Mouse (Mus musculus): ENCODE data around the gene Lmo7. TPM values are rescaled to one million over a fixed set of nuclear protein-coding genes. Genes with fewer than 3 reads are reported as not detected.

The Lmo7 gene
- polyA plus RNA-seq, 1 experiment from 2014 or later, result 11.6 TPM

DNA sequence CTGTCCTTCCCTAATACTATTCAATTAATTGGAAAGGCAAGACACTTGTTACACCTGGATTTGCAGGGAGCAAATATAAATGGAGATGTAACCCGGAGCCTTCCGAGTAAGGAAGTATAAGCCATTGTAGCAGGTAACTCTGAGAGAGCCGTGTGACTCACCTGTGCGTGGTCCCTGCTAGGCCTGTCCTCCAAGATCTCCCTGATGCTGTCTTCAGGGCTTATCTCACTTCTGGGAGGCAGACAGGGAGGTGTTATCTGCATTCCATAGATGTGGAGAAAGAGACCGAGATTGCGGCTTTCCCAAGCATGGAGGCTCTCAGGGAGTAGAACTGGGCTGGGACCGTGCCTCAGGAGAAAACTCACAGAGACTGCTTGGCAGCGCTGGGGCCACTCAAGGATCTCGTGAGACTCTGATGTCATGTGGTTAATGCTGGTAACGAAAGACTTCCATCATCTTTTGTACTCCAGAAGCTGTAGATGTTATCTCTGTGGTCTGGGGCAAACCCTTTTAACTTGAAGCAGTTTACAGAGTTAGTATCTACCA lies 162.2 kb downstream of the Lmo7 start:
- 72% methylated on average over 10 of the region's 10 CpGs for WGBS
- H3K4me2 ChIP-seq (replicated peaks; ENCODE audit: low read depth, low read length), result no peak overlapping the region
- H3K4me1 ChIP-seq (ENCODE audit: control insufficient read depth, insufficient read depth, low read length), result no peaks in the 10 kb centered on the region
- no peaks in the 10 kb centered on the region for H3K36me3 ChIP-seq (ENCODE audit: control insufficient read depth, insufficient read depth, low read length)
- no peak for ATAC-seq (ENCODE audit: low FRiP score, low TSS enrichment)
- H3K4me3 ChIP-seq (ENCODE audit: low read length), result no peak overlapping the region
- no peak overlapping the region for H3K9ac ChIP-seq (ENCODE audit: low read depth, low read length)
- no peak overlapping the region for H3K27ac ChIP-seq (ENCODE audit: low read depth, low read length)
- H3K27me3 ChIP-seq (ENCODE audit: control insufficient read depth, insufficient read depth, low read length), result no peaks in the 10 kb centered on the region
- H3K9me3 ChIP-seq (ENCODE audit: control insufficient read depth, low read length), result no peaks in the 10 kb centered on the region

DNA sequence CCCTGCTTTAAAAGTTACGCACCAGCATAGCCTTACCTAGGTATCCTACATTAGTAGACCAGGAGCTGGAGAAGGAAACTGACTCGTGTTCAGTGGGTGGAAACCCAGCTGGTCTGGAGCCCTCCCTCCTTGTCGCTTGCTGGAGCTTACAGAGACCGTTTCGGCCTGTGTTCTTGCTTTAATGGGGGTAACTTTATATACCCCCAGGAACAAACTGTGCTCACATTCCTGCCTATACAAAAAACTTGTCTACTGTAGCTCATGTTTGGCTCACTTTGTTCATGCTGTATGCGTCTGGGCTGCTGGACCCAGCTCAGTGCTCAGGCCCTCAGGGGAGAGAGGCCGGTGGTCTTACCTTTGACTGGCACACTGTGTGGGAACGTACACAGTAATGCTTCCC lies 162.7 kb downstream of the Lmo7 start:
- H3K4me3 ChIP-seq (ENCODE audit: low read length), result no peak overlapping the region
- H3K4me2 ChIP-seq (replicated peaks; ENCODE audit: low read depth, low read length), result no peak overlapping the region
- no peaks in the 10 kb centered on the region for H3K9me3 ChIP-seq (ENCODE audit: control insufficient read depth, low read length)
- no peaks in the 10 kb centered on the region for H3K27me3 ChIP-seq (ENCODE audit: control insufficient read depth, insufficient read depth, low read length)
- no peak overlapping the region for H3K27ac ChIP-seq (ENCODE audit: low read depth, low read length)
- peak; percentile 57; the same call in 1 of the 2 replicates for ATAC-seq (ENCODE audit: low FRiP score, low TSS enrichment)
- no peaks in the 10 kb centered on the region for H3K4me1 ChIP-seq (ENCODE audit: control insufficient read depth, insufficient read depth, low read length)
- H3K36me3 ChIP-seq (ENCODE audit: control insufficient read depth, insufficient read depth, low read length), result no peaks in the 10 kb centered on the region
- WGBS, result 60% methylated on average over 8 of the region's 8 CpGs
- no peak overlapping the region for H3K9ac ChIP-seq (ENCODE audit: low read depth, low read length)

DNA sequence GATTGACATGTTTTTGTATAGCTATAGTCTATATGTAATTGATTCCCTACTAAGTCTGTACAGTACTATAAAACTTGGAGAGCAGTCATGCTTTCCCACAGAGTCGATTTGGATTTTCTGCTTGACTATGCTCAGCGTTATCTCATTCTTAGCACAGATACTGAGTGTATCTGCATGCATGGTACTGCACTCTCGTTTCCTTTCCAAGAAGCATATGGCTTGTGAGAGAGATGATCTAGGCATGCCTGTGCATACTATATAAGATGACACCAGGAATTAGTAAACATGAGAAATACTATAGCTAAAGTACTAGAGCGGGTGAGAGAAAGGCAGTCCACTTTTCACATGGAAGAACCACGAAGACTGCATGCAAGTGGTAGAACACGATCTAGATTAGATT lies 163.5 kb downstream of the Lmo7 start:
- no peak for ATAC-seq (ENCODE audit: low FRiP score, low TSS enrichment)
- no peak overlapping the region for H3K4me3 ChIP-seq (ENCODE audit: low read length)
- H3K9ac ChIP-seq (ENCODE audit: low read depth, low read length), result no peak overlapping the region
- no peak overlapping the region for H3K27ac ChIP-seq (ENCODE audit: low read depth, low read length)
- H3K4me2 ChIP-seq (replicated peaks; ENCODE audit: low read depth, low read length), result no peak overlapping the region
- H3K36me3 ChIP-seq (ENCODE audit: control insufficient read depth, insufficient read depth, low read length), result no peaks in the 10 kb centered on the region
- no peaks in the 10 kb centered on the region for H3K27me3 ChIP-seq (ENCODE audit: control insufficient read depth, insufficient read depth, low read length)
- H3K4me1 ChIP-seq (ENCODE audit: control insufficient read depth, insufficient read depth, low read length), result 0 out of 2 replicates have a peak, but pooled peaks cover 1% of the 10 kb centered on the region
- WGBS, result 87% methylated on average over 6 of the region's 6 CpGs
- H3K9me3 ChIP-seq (ENCODE audit: control insufficient read depth, low read length), result no peaks in the 10 kb centered on the region

DNA sequence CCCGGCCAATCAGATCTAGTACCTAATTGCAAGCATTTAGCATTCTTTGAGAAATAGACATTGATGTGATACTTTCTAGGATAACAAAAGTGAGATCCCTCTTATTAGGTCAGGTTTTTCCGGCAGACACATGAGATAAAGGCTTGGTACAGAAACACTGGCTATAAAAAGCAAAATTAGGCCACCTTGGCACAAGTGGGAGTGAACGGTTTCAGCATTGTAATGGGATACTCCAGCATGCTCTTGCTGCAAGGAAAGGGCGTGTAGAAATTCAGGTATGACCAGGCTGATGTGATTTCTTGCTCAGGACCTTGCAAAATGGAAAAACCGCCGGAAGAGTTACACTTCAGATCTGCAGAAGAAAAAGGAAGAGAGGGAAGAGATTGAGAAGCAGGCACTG lies 168.5 kb downstream of the Lmo7 start:
- Histone ChIP-seq H3K27ac (ENCODE audit: low read depth, low read length) (no peak overlapping the region), H3K9me3 (ENCODE audit: control insufficient read depth, low read length) (no peaks in the 10 kb centered on the region), H3K4me2 (replicated peaks; ENCODE audit: low read depth, low read length) (no peak overlapping the region), H3K27me3 (ENCODE audit: control insufficient read depth, insufficient read depth, low read length) (no peaks in the 10 kb centered on the region), H3K4me1 (ENCODE audit: control insufficient read depth, insufficient read depth, low read length) (0 out of 2 replicates have a peak, but pooled peaks cover 4% of the 10 kb centered on the region), H3K9ac (ENCODE audit: low read depth, low read length) (no peak overlapping the region), H3K36me3 (ENCODE audit: control insufficient read depth, insufficient read depth, low read length) (no peaks in the 10 kb centered on the region), H3K4me3 (ENCODE audit: low read length) (no peak overlapping the region)
- 54% methylated on average over 6 of the region's 6 CpGs for WGBS
- no peak for ATAC-seq (ENCODE audit: low FRiP score, low TSS enrichment)

DNA sequence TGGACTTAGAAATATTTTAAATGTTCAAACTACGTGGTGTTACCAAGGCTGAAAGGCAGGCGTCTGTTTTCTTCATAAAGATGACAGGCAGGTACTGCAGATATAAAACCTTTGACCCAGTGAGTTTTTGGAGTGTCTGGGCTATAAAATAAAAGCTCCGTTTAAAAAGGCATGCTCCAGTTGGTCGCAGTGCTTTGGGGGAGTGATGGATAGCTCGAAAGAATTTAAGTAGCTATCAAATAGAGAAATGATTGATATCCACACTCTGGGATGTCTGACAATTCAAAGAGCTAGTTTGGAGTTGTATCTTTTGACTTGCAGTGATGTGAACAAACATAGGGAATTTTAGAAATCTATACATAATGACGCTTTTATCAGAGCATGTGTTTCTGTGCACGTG lies 171.7 kb downstream of the Lmo7 start:
- Histone ChIP-seq H3K9me3 (ENCODE audit: control insufficient read depth, low read length) (no peaks in the 10 kb centered on the region), H3K4me2 (replicated peaks; ENCODE audit: low read depth, low read length) (no peak overlapping the region), H3K27ac (ENCODE audit: low read depth, low read length) (no peak overlapping the region), H3K4me1 (ENCODE audit: control insufficient read depth, insufficient read depth, low read length) (0 out of 2 replicates have a peak, but pooled peaks cover 4% of the 10 kb centered on the region), H3K27me3 (ENCODE audit: control insufficient read depth, insufficient read depth, low read length) (no peaks in the 10 kb centered on the region), H3K4me3 (ENCODE audit: low read length) (no peak overlapping the region), H3K36me3 (ENCODE audit: control insufficient read depth, insufficient read depth, low read length) (no peaks in the 10 kb centered on the region), H3K9ac (ENCODE audit: low read depth, low read length) (no peak overlapping the region)
- peak; percentile 43; the same call in 1 of the 2 replicates for ATAC-seq (ENCODE audit: low FRiP score, low TSS enrichment)
- 31% methylated on average over 7 of the region's 7 CpGs for WGBS

DNA sequence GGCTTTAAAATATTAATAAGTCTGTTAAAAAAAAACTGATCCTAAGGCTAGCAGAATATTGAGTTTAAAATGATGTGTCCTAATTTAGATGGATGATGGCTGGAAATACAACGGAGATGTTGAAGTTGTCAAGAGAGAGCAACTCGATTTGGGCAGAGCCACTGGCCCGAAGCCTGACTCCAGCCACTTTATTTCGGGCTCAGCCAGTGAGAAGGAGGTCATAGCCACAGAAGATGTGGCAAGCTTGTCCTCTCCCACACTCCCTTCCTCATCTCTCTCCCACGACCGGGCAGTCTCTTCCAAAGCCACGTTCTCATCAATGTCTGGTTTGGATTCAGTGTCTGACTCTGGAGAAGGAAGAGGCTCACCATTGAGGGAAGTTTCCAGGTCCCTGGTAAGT lies 172.2 kb downstream of the Lmo7 start:
- Histone ChIP-seq H3K9ac (ENCODE audit: low read depth, low read length) (no peak overlapping the region), H3K36me3 (ENCODE audit: control insufficient read depth, insufficient read depth, low read length) (no peaks in the 10 kb centered on the region), H3K9me3 (ENCODE audit: control insufficient read depth, low read length) (no peaks in the 10 kb centered on the region), H3K4me3 (ENCODE audit: low read length) (no peak overlapping the region), H3K27ac (ENCODE audit: low read depth, low read length) (no peak overlapping the region), H3K27me3 (ENCODE audit: control insufficient read depth, insufficient read depth, low read length) (no peaks in the 10 kb centered on the region), H3K4me2 (replicated peaks; ENCODE audit: low read depth, low read length) (no peak overlapping the region), H3K4me1 (ENCODE audit: control insufficient read depth, insufficient read depth, low read length) (0 out of 2 replicates have a peak, but pooled peaks cover 4% of the 10 kb centered on the region)
- no peak for ATAC-seq (ENCODE audit: low FRiP score, low TSS enrichment)
- WGBS, result 44% methylated on average over 7 of the region's 7 CpGs

DNA sequence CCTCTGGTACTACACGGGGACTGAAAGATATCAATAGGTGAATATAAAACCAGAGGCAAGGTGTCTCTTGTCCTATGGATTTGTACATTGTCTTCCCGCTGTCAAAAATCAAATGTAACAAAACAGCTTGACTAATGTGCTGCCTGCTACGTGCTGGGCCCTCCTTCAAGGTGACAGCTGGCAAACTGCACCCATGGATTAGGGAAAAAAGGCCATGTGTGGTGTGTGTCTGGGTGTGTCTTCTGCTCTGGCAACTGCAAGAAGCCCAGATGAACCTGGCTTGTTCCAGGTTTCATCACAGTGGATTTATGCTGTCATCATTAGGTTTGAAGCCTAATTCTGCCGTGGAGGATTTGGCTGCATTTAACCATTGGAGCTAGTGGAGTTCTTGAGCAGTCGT lies 174.0 kb downstream of the Lmo7 start:
- 86% methylated on average over 5 of the region's 5 CpGs for WGBS
- H3K4me2 ChIP-seq (replicated peaks; ENCODE audit: low read depth, low read length), result no peak overlapping the region
- no peaks in the 10 kb centered on the region for H3K9me3 ChIP-seq (ENCODE audit: control insufficient read depth, low read length)
- no peak for ATAC-seq (ENCODE audit: low FRiP score, low TSS enrichment)
- H3K4me1 ChIP-seq (ENCODE audit: control insufficient read depth, insufficient read depth, low read length), result no peaks in the 10 kb centered on the region
- no peak overlapping the region for H3K9ac ChIP-seq (ENCODE audit: low read depth, low read length)
- H3K36me3 ChIP-seq (ENCODE audit: control insufficient read depth, insufficient read depth, low read length), result no peaks in the 10 kb centered on the region
- no peak overlapping the region for H3K27ac ChIP-seq (ENCODE audit: low read depth, low read length)
- H3K4me3 ChIP-seq (ENCODE audit: low read length), result no peak overlapping the region
- no peaks in the 10 kb centered on the region for H3K27me3 ChIP-seq (ENCODE audit: control insufficient read depth, insufficient read depth, low read length)

DNA sequence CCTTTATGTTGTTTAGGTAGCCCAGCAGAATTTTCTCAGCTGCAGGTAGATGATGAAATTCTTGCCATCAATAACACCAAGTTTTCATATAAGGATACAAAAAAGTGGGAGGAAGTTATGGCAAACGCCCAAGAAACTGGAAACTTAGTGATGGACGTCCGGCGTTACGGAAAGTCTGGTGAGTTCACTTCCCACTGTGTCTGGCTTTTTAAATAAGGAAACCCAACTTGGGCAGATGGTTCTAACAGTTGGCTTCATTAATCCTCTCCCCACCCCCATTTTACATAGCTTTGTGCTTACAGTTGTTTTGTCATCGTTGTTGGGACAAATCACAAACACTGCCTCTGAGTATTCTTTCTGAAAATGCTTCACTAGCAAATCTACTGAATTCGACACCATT lies 182.2 kb downstream of the Lmo7 start:
- H3K27ac ChIP-seq (ENCODE audit: low read depth, low read length), result no peak overlapping the region
- no peak overlapping the region for H3K4me3 ChIP-seq (ENCODE audit: low read length)
- H3K36me3 ChIP-seq (ENCODE audit: control insufficient read depth, insufficient read depth, low read length), result no peaks in the 10 kb centered on the region
- no peaks in the 10 kb centered on the region for H3K4me1 ChIP-seq (ENCODE audit: control insufficient read depth, insufficient read depth, low read length)
- no peak overlapping the region for H3K9ac ChIP-seq (ENCODE audit: low read depth, low read length)
- no peaks in the 10 kb centered on the region for H3K27me3 ChIP-seq (ENCODE audit: control insufficient read depth, insufficient read depth, low read length)
- H3K9me3 ChIP-seq (ENCODE audit: control insufficient read depth, low read length), result no peaks in the 10 kb centered on the region
- H3K4me2 ChIP-seq (replicated peaks; ENCODE audit: low read depth, low read length), result no peak overlapping the region
- WGBS, result 87% methylated on average over 7 of the region's 7 CpGs
- ATAC-seq (ENCODE audit: low FRiP score, low TSS enrichment), result no peak

DNA sequence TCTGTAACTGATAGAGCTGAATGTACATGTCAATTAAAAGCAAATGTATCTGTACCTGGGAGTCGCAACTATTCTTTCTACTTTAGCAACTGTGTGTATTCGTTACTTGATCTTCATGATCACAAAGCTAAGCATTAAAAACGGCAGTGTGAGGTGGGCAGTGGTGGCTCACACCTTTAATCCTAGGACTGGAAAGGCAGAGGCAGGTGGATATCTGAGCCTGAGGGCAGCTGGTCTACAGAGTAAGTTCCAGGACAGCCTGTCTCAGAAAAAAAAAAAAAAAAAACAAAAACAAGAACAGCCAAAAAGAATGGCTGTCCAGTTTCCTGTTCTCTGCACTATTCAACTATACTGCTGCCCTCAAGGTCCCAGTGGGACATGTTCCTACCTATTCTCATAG lies 182.6 kb downstream of the Lmo7 start:
- Histone ChIP-seq H3K36me3 (ENCODE audit: control insufficient read depth, insufficient read depth, low read length) (no peaks in the 10 kb centered on the region), H3K4me2 (replicated peaks; ENCODE audit: low read depth, low read length) (no peak overlapping the region), H3K27me3 (ENCODE audit: control insufficient read depth, insufficient read depth, low read length) (no peaks in the 10 kb centered on the region), H3K27ac (ENCODE audit: low read depth, low read length) (no peak overlapping the region), H3K9me3 (ENCODE audit: control insufficient read depth, low read length) (no peaks in the 10 kb centered on the region), H3K4me1 (ENCODE audit: control insufficient read depth, insufficient read depth, low read length) (no peaks in the 10 kb centered on the region), H3K9ac (ENCODE audit: low read depth, low read length) (no peak overlapping the region), H3K4me3 (ENCODE audit: low read length) (no peak overlapping the region)
- ATAC-seq (ENCODE audit: low FRiP score, low TSS enrichment), result no peak
- 76% methylated on average over 3 of the region's 3 CpGs for WGBS

All from kidney, embryonic 14.5 days (tissue).